Mouse (Mus musculus) frontal cortex, postnatal 14 days (tissue): ENCODE data around the gene Cabp4.
"Not testable (repeated sequence)": the region's sequence is repeated elsewhere in the genome, so short reads cannot be mapped to it uniquely, and the experiment has no call there.

Experiments used
- DNase-seq, 2 experiments: peaks; one replicate each; pipeline ENCODE4 v3.0.0; 2022; ENCODE audit warnings: low spot score in 2 of 2

The Cabp4 gene

DNA sequence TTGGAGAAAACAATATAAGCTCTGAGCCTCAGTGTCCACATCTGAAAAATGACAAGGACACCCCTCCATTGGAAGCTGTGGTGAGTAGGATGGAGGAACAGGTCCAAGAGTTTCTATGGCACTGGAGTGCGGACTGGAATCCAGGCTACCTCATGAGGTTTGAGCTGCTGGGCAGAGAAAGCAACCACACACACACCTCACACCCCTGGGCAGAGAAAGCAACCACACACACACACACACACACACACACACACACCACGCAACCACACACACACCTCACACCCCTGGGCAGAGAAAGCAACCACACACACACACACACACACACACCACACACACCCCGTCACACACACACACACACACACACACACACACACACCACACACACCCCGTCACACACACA lies 18.6 kb downstream of the Cabp4 start:
- not testable (repeated sequence) for DNase-seq

- no peak for DNase-seq
These were observed 19.4 kb downstream of the Cabp4 start for GRCm38 (mm10) chr19:4124432-4124831.

DNA sequence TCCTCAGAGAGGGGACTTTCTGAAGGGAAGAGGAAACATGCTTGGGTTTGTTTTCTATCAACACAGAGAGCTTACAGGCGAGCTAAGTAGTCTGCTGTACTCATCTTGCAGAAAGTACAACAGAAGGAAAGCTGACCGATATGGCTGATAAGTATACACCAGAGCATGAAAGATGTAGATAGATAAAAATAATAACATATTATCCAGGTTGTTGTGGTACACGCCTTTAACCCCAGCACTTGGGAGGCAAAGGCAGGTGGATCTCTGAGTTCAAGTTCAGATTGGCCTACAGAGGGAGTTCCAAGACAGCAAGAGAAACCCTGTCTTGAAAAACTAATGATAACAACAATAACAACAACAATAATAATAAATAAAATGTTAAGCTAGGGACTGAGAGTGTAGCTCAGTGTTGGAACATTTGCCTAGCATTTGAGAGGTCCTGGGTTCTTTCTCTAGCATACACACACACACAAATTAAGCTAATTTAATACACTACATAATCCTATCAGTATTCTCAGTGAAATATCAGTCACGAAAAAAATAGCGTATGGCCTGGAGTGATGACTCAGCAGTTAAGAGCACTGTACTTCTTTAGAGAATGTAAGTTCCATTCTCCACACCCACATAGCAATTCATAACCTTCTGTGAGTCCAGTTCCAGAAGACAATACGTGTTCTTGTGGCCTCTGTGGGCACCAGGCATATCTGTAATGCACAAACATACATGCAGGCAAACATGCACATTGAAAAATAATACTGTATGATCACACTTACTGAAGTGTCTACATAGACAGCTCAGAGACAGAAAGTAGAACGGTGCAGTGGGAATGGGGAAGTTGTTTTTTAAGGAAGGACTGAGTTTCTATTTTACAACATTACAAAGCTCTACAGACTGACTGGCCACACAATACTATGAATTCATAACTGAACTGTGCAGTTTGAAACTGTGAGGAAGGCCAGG lies 21.1 kb downstream of the Cabp4 start:
- DNase-seq = no peak

DNA sequence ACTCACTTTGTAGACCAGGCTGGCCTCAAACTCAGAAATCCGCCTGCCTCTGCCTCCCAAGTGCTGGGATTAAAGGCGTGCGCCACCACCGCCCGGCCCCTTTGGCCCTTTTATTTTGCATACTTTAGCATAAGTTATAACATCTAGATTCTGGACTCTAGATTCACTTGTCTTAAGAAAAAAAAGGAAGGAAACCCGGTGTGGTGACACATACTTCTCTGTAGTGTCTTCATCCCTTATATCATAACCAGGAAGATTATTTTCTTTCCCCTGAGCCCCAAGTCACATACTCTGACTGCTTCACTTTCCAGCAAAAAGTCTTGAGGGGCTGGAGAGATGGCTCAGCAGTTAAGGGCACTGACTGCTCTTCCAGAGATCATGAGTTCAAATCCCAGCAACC lies 21.9 kb downstream of the Cabp4 start:
- not testable (repeated sequence) for DNase-seq

DNA sequence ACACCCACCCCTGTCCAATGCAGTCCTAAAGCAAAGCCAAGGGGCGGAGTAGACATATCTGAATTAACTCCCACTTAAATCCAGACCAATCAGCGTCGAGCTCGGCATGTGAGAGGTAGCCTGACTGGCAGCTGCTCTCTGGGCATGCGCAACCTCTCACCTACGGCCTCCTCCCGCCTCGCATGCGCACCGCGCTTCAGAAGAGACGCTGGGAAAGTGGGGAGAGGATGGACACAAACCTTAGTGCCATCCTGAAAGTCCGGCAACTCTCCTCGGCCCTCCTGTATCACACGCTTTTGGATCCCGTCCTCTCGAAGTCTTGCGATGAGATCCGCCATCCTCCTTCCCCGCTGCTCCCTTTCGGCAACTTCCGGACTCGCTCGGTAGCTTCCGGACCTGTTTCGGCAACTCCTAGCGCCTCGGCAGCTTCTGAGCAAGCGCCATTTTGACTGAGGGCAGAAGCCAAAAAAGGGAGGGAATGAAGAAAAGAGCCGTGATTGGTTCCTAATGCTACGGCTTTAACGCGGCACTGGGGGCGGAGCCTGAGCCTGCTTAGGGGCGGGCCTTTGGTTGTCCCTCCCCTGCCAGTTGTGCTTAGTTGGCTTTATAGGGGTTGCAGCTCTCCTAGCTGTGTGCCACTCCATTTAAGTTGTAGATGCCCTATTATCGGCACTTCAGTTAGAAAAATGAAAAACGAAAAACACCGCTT lies 22.6 kb downstream of the Cabp4 start:
- peak; percentile 96 to 97 for DNase-seq

DNA sequence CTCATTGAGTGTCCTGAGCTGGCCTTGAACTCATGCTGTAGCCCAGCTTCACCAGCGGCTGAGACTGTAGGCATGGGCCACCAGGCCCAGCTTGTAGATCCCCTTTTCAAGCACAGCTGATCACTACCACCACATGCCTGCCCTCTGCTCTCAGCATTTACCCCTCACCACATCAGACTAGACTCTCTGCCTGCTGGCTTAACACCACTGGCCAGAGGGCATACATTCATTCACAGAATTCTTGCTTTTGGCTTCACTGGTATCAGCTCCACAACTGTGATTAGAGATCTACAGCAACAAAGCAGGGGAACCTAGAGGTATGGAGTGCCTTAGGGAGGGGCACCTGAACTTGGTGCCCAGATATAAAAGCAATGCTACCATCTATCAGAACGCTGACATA lies 23.3 kb downstream of the Cabp4 start:
- DNase-seq = no peak

GRCm38 (mm10) chr19:4119716-4120487 lies 23.9 kb downstream of the Cabp4 start:
- no peak for DNase-seq

DNA sequence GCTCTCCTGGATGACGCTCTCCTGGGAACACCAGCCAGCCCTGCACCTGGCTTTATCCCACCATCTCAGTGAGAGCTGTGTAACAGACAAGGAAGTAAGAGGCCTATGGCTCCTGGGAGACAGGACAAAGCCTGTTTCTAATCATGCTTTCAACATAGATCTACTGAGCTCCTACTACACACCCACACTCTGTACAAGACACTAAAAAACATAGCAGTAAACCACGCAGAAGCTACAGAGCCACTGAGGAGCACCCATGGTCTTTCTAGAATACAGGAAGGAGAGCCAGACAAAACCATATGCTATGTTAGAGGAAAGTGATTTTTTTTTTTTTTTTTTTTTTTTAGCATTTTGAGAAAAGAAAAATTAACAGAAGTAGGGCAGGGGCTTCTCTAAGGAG lies 25.5 kb downstream of the Cabp4 start:
- no peak for DNase-seq

GRCm38 (mm10) chr19:4117006-4117405 lies 26.8 kb downstream of the Cabp4 start:
- no peak for DNase-seq

- DNase-seq = no peak
These were observed 28.0 kb downstream of the Cabp4 start for GRCm38 (mm10) chr19:4115816-4116215.

GRCm38 (mm10) chr19:4115144-4115543 lies 28.7 kb downstream of the Cabp4 start:
- no peak for DNase-seq

- no peak for DNase-seq
These were observed 29.3 kb downstream of the Cabp4 start for GRCm38 (mm10) chr19:4114551-4114950.

DNA sequence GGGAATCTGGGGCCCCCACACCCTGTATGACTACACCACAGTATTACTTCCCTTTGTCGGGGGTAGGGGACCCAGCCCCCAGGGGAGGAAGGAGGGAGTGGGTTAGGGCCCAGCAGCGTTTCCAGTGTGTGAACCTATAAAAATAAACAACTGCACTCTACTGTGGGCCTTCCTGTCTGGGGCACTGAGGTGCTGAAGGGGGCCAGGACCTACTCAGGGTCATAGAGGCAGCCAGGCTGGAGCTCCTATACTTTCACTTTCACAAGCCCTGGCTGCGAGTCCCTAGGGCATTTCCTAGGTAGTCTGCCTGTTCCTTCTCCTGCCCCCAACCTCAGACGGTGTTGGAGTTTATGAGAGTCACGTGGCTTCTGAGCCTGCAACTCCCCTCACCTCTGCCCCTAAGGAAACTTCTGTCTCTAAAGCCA lies 30.0 kb downstream of the Cabp4 start:
- no peak for DNase-seq

- DNase-seq = peak in 1 of 2 experiments; percentile 51
These were observed 30.5 kb downstream of the Cabp4 start for GRCm38 (mm10) chr19:4113186-4113805.

GRCm38 (mm10) chr19:4112063-4112960 lies 31.5 kb downstream of the Cabp4 start:
- no peak for DNase-seq

DNA sequence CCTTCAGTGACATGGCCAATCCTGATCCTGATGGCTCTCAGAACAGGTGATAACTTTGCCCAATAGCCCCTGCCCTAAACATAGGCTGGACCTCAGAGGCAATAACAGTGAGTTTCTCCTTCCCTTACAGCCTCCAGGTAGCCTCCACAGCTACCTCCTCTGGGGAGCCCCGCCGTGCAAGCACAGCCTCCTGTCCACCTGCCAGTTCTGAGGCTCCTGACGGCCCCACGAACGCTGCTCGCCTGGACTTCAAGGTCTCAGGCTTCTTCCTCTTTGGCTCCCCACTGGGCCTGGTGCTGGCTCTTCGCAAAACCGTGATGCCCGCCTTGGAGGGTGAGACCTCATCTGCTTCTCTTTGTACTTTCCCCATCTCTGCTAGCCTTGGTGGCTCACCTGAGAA lies 35.3 kb downstream of the Cabp4 start:
- no peak for DNase-seq

GRCm38 (mm10) chr19:4106654-4107053 lies 37.2 kb downstream of the Cabp4 start:
- no peak for DNase-seq

DNA sequence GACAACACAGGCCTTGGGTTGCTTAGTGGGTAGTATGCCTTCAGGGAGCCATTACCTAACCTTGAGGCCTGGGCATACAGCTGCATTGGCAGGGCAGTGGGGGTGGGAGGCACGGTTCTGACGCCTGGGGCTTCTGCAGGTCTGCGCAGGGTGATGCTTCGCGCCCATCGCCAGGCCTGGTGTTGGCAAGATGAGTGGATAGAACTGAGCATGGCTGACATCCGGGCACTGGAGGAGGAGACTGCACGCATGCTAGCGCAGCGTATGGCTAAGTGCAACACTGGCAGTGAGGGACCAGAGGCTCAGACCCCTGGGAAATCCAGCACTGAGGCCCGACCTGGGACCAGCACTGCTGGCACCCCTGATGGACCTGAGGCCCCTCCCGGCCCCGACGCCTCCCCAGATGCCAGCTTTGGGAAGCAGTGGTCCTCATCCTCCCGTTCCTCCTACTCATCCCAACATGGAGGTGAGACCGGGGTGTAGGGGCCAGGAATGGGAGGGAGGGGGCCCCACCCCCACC lies 39.1 kb downstream of the Cabp4 start:
- no peak for DNase-seq

GRCm38 (mm10) chr19:4103792-4104191 lies 40.0 kb downstream of the Cabp4 start:
- no peak for DNase-seq

- DNase-seq = no peak
These were observed 40.5 kb downstream of the Cabp4 start for GRCm38 (mm10) chr19:4103294-4103693.
